Mouse (Mus musculus) 3T3-L1 (cell line): ENCODE measurements at regions not wholly inside any gene's neighbourhood (a gene's known extent, or its start where the extent isn't known, plus 50 kb on each side); places are given as distances from the start of the nearest gene placed in this dataset.

Experiments used
- DNase-seq: peaks from one replicate; pipeline ENCODE4 v3.0.0-alpha.2; 2015; ENCODE audit warnings: low read depth, low spot score

- no peak for DNase-seq
Measured at GRCm38 (mm10) chr3:120761223-120761622, 410.3 kb downstream of the Rwdd3 start.

DNA sequence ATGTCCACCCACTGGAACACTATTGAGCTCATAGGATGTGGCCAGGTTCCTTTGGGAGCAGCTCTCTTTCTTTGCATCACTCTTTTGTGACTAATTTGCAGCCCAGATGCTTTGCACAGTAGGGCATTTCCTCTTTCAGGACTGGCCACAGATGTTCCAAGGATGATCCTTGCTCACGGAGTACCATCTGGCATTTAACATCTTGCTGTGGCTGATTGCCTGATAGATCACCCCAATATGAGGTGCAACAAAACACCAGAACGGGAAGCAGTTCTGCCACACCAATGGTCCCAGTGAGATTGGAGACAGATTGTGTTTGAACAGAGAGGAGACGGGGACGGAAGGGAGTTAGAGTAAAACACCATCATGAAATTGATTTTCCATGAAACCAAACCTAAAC is 423.0 kb downstream of the Rwdd3 start:
- no peak for DNase-seq

- peak; percentile 23 for DNase-seq
Measured at GRCm38 (mm10) chr3:120747678-120748077, 423.8 kb downstream of the Rwdd3 start.

GRCm38 (mm10) chr3:120733332-120733731 is 438.2 kb downstream of the Rwdd3 start:
- DNase-seq, result no peak

DNA sequence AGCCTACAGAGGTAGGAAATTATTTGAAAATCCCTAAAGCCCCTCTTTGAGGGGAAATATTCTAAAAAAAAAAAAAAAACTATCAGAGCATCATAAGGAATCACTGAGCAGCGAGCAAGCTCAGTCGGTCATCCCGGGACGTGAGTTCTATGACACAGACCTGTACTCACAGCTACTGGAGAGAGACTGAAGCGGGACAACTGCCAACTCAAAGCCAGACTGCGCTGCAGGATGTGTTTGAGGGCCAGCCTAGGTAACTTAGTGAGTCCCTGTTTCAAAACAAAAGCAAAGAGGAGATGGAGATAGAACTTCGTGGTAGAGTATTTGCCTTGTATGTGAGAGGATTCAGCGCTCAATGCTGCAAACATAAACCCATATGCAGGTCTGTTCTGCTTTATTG is 439.1 kb downstream of the Rwdd3 start:
- no peak for DNase-seq

DNA sequence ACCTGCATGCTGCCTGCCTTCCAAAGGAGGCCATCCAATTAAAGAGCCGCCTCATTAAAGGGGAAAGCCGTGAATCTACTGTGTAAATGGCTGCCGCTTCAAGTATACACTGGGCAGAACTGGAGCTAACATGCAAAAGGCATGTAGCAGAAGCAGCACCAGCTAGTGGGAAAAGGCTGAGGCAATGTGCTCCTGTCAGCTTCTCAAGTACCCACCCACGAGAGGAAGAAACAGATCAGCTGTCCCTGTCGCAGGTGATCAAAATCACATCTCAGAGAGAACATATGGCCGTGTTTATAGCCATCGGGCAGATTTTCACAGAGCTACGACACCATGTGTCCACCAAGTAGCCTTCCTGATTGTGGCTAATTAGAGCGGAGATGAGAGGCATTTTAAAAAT is 440.2 kb downstream of the Rwdd3 start:
- no peak for DNase-seq

- DNase-seq, result no peak
Measured at GRCm38 (mm10) chr3:120730225-120730624, 441.3 kb downstream of the Rwdd3 start.

DNA sequence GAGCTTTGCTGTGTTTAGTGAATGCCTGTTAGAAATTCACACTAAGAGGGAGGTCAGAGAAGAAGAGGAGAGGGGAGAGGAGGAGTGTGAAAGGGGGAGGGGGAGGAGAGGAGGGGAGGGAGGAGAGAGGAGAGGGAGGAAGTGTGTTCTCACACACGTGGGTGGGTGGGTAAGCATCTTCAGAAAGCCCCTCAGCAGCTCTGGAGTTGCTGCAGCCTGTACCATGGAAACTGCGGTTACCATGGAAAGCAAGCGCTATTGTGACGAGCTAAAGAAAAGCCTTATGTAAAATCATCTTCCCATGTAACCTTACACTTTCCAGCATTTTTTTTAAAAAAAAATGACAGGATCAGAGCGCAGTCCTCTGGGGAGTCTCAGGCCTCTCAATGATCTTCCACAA is 441.8 kb downstream of the Rwdd3 start:
- DNase-seq, result no peak

DNA sequence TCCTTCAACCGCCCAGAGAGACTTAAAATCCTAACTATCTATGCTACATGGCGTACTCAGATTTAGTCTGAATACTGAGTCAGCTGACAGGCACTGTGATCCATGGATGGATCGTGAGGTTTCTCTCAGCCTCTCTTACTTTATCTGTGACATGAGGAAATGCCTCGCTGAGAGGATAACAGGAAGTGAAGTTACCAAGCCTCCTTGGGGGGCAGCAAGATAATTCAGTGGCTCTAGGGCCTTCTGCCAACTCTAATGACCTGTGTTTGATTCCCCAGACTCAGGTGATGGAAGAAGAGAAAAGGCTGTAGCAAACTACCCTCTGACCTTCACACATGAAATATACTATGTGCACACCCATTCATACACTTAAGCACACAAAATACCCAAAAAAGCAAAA is 486.3 kb downstream of the Rwdd3 start:
- DNase-seq, result no peak

DNA sequence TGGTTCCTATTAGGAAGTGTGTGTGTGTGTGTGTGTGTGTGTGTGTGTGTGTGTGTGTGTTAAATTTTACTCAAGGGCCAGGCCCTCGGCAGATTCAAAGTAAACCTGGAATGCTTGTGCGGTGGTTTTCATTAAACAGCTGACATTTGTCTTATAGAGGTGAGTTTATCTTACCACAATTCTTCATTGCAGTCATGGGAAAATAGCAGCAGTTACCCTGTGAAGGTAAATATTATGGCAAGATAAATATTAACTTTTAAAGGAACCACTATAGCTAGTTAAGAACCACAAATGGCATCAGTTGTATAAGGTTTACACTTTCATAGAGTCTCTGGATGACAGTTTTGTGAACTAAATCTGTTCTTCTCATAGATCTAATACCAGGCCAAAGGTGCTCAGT is 495.6 kb downstream of the Rwdd3 start:
- no peak for DNase-seq

- peak; percentile 2 for DNase-seq
Measured at GRCm38 (mm10) chr3:120668654-120669053, 502.8 kb downstream of the Rwdd3 start.

- no peak for DNase-seq
Measured at GRCm38 (mm10) chr3:120662521-120662920, 509.0 kb downstream of the Rwdd3 start.

GRCm38 (mm10) chr3:120660776-120661175 is 510.7 kb downstream of the Rwdd3 start:
- no peak for DNase-seq

DNA sequence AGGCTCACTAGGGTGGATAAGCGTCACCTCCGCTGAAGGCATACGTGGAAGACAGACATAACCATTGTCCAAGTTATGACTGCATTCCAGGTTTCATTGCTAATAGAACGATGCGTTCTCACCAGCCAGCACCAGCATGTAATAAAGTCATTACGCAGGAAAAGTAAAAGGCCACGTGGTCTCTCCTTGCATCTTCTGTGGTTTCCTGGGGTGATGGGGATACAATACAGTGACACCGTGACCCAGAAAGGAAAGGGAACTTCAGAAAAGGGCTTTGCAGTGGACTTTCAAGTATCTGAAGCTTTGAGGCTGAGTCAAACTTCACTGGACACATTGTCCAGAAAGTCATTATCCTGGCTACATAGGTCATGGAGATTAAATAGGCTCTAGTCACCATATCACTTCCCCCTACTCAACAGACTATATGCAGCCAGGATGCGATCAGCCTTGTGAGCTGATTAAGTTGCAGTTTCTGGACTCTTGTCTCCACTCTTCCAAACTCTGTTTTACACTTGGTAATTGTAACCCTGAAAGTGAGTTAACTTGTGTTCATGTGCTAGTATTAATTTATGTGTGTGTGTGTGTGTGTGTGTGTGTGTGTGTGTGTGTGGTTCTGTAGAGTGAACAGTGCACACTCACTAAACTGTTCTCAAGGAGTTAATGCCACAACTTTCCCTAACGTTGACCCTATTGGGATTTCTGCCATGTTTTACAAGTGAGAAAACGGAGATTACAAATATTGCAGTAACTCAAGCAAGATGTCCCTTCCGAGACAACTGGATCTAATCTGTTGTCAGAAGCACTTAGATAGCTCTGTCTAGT is 522.2 kb downstream of the Rwdd3 start:
- no peak for DNase-seq

- peak; percentile 4 for DNase-seq
Measured at GRCm38 (mm10) chr3:120648391-120648790, 523.1 kb downstream of the Rwdd3 start.

- no peak for DNase-seq
Measured at GRCm38 (mm10) chr3:120636669-120637305, 534.7 kb downstream of the Rwdd3 start.

GRCm38 (mm10) chr3:120618358-120618757 is 553.1 kb downstream of the Rwdd3 start:
- DNase-seq, result no peak

DNA sequence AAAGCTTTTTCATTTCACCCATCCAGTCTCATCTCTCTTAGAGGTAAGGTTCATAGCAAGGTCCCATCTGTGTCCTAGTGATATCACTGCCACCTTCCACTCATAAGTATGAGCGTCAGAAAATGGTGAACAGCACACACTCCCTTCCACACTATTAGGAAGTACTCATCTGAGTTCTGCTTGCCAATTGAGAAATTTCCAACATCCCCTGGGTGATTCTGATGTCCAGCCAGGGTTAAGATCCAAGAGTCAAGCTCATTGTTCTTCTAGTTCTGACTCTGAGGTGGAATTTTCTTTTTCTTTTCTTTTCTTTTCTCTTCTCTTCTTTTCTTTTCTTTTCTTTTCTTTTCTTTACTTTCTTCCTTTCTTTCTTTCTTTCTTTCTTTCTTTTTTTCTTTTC is 577.3 kb downstream of the Rwdd3 start:
- DNase-seq, result no peak

DNA sequence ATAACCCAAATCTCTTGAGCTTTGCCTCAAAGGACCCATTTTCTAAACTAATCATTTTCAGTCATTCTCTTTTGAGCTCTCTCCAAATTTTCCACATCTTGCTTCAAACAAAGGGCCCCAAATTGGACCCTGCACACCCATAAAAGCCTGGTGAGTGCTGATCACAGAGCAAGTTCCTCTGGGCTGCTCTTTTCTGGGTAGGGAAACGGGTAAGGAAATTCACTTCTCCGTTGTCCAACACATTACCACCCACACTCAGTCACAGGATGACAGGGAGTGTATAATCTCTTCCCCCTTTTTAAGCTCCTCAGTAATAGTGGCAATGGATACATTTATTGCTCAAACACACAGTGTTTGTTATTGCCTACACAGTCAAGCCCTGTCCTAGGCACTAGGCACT is 580.3 kb downstream of the Rwdd3 start:
- DNase-seq, result no peak

DNA sequence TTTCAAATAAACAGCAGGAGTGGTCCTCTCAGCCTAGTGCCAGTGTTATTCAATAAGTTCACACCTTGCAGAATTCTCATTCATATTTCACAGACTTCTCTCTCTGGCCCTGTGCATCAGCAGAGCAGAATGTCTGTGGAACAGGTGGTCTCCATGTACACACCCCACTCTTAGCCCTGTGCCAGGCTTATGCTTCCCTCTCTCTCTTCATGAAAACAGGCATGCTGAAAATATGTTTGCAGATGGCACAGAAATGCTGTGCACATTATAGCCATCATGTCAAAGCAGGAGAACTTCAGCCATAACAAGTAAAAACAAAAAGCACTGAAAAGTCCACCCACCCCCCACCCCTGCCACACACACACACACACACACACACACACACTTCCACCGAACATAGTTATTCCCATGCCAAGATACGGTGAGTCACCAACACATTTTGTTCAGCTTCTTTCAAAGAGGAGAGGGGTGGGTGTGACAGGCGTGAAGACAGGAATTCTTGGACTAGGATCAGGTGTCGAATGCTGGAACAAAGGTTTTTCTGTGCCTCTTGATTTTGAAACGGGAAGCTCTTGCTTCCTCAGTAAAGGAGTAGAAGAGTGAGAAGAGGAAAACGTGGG is 600.6 kb downstream of the Rwdd3 start:
- DNase-seq, result no peak

GRCm38 (mm10) chr3:120541556-120542476 is 629.7 kb downstream of the Rwdd3 start:
- no peak for DNase-seq

DNA sequence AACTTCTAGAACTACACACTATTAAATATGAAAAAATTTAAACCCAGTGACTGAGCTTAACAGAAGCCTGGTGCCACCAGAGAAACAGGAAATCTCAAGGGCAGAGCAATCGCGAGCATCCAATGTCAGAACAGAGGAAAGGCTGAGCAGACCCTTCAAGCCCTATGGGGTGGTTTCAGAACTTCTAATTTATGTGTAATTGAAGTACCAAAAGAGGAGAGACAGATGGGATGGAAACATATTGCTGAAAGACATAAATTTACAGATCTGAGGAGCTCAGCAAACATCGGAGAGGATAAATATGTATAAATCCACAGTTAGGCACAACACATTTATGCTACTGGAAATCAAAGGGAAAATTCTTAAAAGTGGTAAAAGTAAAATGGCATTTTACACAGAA is 637.6 kb downstream of the Rwdd3 start:
- no peak for DNase-seq
